Mouse (Mus musculus) thymus, postnatal 14 days (tissue): ENCODE results near the gene Chga.
A peak's percentile ranks its signal among the peaks of the same experiment; 100 is the strongest.

Experiments
- DNase-seq: peaks from one replicate; pipeline ENCODE4 v3.0.0; 2021

Gene Chga

DNA sequence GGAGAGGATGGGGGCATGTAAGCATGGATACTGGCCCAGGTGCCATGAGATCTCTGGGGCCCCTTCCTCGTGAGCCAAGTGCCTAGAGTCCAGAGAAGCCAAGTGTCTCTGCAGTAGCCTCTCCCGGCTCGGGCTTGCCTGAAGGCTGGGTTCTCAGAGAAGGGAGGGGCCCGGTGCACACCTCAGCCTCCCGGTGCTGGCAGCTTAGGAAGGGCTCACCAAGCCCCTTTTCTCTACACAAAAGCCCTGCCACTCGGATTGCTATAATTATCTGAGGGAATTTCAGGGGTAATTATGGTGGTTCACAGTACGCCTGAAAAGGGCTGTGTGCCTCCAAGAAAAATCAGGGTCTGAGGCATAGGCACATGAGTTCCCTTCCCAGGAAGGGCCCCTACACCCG is 47.1 kb downstream of the Chga start:
- no peak for DNase-seq

DNA sequence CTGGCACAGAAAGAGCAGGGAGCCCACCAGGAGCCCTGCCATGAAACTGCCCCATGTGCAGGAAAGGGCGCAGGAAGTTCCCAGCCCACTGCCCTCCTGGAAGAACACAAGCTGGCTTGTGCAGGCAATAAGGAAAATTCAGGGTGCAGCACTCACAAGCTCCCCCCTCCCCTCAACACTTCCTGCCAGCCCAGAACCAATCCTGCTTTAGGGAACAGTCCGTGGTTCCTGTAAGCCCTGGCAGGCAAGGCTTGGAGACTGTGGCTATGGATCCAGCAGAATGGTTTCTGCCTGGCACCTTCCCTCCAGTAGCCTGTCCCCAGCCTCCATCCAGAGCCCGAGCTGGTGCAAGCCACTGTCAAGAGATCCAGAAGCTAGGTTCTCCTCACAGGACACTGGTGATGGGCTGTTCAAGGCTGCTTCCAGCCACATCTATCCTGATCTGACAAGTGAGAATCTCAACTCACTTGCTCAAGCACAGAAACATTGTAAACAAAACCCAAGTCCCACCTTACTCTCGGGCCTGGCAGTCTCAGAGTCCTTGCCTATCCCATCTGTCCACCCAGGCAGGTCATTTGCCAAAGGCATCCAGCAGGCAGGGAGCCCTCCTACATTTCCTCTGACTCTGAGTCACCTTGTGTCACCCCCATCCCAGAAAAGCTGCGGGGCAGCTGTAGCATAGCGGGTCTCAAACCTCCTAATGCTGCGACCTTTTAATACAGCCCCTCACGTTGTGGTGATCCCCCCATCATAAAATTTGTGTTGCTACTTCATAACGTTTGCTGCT is 47.7 kb downstream of the Chga start:
- DNase-seq, result no peak

DNA sequence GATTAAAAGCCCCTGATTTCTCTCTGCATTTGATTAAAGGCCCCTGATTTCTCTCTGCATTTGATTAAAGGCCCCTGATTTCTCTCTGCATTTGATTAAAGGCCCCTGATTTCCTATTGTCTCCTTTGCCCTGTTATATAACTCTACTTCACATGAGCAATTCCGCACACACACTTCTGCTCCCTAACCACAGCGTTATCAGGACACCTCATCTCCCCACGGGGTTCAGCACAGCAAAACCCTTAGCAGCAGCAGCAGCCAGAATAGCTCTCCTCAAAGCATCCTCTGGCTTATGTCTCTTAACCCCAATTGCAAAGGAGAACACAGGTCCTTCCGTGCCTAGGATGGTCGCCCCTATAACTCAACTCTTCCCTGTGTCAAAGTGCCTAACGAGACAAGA is 50.8 kb downstream of the Chga start:
- peak; percentile 47 for DNase-seq

DNA sequence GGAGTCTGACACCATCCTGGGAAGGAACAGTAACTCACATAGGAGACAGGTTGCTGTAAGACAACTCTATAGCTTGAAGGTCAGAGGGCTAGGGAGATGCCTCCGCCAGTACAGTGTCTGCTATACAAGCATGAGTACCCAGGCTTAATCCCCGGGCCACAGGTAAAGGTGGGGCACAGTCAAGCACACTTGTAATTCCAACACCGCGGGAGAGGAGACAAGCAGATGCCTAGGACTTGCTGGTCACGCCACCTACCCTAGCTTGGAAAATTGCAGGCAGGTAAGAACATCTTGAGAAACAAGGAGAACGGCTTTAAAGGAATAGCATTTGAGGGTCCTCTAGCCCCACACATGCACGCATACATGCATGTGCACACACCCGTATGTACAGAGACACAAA is 52.3 kb downstream of the Chga start:
- no peak for DNase-seq

DNA sequence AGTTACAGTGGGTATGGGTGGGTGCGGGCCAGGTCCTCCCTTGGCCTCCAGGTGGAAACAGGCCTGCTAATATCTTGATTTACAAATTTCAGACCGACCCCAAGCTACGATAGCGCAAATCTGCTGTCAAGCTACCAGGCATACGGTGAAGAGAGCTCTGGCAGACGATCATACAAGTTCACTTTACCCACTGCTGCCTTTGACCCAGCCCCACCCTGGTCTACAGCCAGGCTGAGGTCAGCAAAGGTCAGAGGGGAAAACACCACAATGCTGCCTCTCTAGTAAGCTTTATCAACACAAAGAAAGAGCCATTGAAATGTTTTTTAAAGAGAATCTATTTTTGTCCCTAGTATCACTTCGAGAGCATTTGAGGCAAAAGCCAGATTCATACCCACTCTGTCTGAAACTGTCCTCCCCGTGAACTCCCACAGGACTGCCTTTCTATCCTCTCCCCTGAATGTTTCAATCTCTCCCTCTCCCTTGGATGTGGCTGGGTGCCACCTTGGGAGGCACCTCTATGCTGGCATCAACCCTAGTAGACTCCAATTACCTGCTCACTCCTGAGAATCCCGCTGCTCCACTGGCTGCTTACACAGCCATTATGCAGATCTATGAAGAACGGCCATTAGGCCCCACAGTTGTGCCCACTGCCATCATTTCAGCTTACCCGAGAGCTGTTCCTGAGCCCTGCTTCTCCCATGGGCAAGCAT is 53.2 kb downstream of the Chga start:
- DNase-seq, result no peak

DNA sequence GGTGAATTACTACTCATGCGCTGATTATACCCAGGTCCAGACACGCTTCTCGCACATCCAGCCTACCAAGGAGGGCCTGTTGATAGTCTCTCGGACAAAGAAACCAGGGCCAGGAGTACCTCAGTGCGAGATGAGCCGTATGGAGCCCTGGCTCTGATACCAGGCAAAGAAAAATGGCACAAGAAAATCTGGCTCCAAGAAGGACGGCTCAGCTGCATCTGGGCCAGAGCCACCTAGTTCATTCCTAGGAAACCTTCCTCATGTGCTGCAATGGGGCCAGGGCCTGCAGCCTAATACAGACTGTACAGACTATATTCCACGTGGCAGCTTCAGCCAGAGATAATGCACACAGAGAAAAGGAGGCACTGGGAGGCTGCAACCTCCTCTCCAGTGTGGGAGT is 56.2 kb downstream of the Chga start:
- DNase-seq, result no peak

DNA sequence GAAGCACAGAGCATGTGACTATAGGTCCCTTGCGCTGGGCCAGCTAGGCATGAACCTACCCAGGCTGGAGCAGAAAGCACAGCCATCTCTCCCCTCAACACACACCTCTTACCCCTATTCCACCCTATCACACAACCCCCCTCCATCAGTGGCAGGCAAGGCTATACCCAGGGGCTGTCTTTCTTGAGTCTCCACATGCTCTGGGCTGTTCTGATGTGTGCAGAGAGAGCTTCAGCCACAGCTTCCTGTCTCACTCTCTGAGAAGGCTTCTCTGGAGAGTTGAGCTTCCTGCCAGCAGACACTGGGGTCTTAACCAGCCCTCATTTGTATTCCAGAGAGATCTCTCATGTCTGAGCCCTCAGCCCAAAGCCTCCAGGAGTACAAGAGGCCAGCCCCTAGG is 57.7 kb downstream of the Chga start:
- peak; percentile 72 for DNase-seq

DNA sequence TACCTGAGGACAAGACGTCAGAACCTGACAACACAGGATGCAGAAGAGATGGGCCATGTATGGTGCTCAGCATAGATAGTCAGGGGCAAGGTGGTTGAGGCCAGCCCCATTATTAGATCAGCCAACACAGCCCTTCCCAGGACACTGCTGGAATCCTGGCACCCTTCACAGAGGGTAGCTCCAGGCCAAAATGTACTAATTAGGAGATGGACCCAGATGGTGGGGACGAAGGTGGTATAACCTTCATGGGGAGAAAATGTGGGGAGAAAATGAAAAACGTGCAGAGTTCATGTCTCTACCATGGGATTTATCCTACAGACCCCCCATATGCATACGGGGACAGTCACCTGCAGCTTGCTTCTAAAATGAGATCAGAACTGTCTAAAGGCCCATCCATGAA is 58.6 kb downstream of the Chga start:
- DNase-seq, result no peak
